Mouse (Mus musculus): ENCODE data around the gene Setdb2.
A peak's percentile ranks its signal among the peaks of the same experiment; 100 is the strongest.

Gene Setdb2

DNA sequence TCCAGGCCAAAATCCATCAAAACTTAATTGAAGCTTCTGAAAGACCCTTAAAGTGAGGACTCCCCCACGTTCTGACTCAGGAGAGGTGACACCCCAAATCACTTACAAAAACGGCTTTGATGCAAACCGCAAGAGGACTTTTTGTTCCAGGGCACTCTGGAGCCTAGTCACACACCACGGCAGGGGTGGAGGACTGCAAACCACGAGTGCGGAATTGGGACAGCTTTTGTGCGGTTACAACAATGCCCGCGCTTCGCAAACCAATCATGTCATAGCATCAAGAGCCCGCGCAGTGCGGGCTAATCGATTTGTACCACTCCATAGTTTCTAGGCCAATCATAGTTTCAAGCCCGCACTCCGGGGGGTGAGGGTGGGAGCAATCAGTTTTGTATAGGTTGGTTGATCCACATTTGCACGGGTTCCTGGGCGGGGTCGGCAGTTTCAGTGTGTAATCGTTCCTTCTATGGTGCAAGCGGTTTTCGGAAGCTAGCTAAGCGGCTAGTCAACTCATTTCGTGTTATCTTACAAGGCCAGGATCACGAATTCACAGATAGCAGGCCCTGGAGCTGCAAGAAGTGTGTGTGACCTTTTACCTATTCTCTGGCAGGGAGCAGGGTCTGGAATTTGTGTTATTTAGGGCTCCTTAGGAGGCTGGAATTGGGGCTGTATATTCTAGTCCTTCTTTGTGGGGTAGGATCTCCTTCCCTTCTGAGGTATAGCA is 70.2 kb downstream of the Setdb2 start:
- no peak for DNase-seq (ENCODE audit: low read depth, low spot score)

DNA sequence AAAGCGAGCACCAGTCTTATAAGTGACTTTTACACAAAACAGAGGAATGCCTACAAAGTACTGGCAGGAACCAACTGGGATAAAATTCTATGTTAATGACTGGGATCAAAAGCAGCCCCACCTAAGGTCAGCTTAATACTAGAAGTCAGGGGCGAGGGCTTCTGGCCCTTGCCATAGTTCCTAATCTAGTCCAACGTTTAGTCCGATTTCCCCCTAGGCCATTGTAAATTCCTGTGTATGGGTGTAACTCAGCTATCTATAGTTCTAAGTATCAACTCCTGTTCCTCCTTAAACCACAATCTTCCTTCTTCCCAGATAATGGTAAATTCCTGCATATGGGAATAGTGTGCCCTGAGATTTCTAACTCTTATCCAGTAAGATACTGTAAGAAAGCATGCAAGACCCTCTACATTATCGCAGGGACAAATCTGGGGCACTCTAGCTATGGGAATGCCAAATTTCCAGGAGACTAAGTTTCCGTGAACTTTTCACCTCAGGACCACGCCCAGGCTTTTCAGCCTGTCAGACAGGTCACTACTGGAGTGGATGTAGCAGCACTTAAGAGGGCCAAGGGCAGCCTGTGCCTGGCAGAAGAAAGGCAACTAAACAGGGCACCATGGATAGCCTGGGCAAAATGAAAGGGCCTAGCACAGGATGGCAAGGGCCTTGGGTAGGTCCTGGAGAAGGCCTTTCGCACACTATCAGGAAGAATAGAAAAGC is 74.1 kb downstream of the Setdb2 start:
- DNase-seq (ENCODE audit: low read depth, low spot score): no peak

DNA sequence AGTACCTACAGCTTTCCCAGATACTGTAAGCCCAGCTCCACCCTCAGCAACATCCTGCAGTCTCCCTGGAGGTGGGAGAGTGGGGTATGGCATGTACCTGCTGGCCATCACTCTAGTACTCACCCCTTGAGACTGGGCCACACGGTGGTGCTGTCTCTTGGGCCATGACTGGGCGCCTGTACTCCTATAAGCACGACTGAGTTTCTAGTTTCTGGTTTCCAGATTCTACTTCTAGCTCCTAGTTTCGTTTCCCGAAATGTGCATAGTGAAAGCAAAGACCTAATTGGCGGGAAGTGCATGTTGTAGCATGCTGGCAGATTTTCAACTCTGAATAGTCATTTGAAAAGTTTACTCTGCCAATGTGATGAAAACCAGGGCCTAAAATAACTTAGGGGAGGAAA is 75.4 kb downstream of the Setdb2 start, which contains the start of gene Phf11d:
Gene Phf11d (minus strand): TSS at position 227 of the 401 bp plus-strand sequence.
- DNase-seq (ENCODE audit: low read depth, low spot score): peak; percentile 2
